ENCODE assay signal across 8 mouse cellular contexts in genomic region chr2:20546496-20547348, GRCm38 (mm10).
A peak's percentile ranks its signal among the peaks of the same experiment; 100 is the strongest.
DNase-seq lines count a peak whose midpoint lies in the region; ATAC-seq lines count a peak whose summit lies in the region.

No protein-coding gene starts in this region.

- peak; percentile 7 to 16 for DNase-seq in layer of hippocampus, postnatal 14 days (ENCODE audit: low spot score in 2 of 2)
- DNase-seq in layer of hippocampus, adult 9-10 months (ENCODE audit: low spot score): no peak
- peak; percentile 45 to 55 for DNase-seq in kidney, postnatal 36 days
- no peak for DNase-seq in left cerebral cortex, adult 18-20 months (ENCODE audit: low spot score in 2 of 2)
- DNase-seq in c-Kit-positive CD71-positive TER-119-positive erythroid progenitor cells, embryonic 14.5 days (ENCODE audit: low spot score): no peak
- no peak for DNase-seq in frontal cortex, postnatal 25 days (ENCODE audit: low spot score in 2 of 2)

- H3K4me3 ChIP-seq in forebrain, embryonic 16.5 days (replicated peaks; ENCODE audit: low read length): peak overlapping the region; percentile 28
- H3K4me3 ChIP-seq in neural tube, embryonic 12.5 days: no peak overlapping the region

- ATAC-seq in forebrain, embryonic 16.5 days: peak; percentile 69
- ATAC-seq in neural tube, embryonic 12.5 days (ENCODE audit: low FRiP score, low read depth): peak; percentile 59; the same call in 1 of the 2 replicates

- no peaks in the 10 kb centered on the region for H3K27me3 ChIP-seq in forebrain, embryonic 16.5 days (replicated peaks; ENCODE audit: control insufficient read depth, insufficient read depth, low read length)
- H3K27me3 ChIP-seq in neural tube, embryonic 12.5 days (replicated peaks): no peaks in the 10 kb centered on the region

- 3% methylated on average over 11 of the region's 11 CpGs for WGBS in forebrain, embryonic 16.5 days
- WGBS in neural tube, embryonic 12.5 days: 10% methylated on average over 11 of the region's 11 CpGs

- peak overlapping the region; percentile 7 for H3K9ac ChIP-seq in forebrain, embryonic 16.5 days (replicated peaks; ENCODE audit: low read depth, low read length)
- no peak overlapping the region for H3K9ac ChIP-seq in neural tube, embryonic 12.5 days

- peaks cover 32% of the 10 kb centered on the region for H3K4me1 ChIP-seq in forebrain, embryonic 16.5 days (replicated peaks; ENCODE audit: control insufficient read depth, insufficient read depth, low read length)
- H3K4me1 ChIP-seq in neural tube, embryonic 12.5 days: peaks cover 18% of the 10 kb centered on the region

- H3K9me3 ChIP-seq in forebrain, embryonic 16.5 days (ENCODE audit: control insufficient read depth, low read length): no peaks in the 10 kb centered on the region
- H3K9me3 ChIP-seq in neural tube, embryonic 12.5 days: no peaks in the 10 kb centered on the region

- peak overlapping the region; percentile 66 for H3K27ac ChIP-seq in forebrain, embryonic 16.5 days (ENCODE audit: low read length)
- no peak overlapping the region for H3K27ac ChIP-seq in neural tube, embryonic 12.5 days

- no peaks in the 10 kb centered on the region for H3K36me3 ChIP-seq in forebrain, embryonic 16.5 days (ENCODE audit: control insufficient read depth, insufficient read depth)
- H3K36me3 ChIP-seq in neural tube, embryonic 12.5 days: no peaks in the 10 kb centered on the region

- H3K4me2 ChIP-seq in forebrain, embryonic 16.5 days (ENCODE audit: low read length): peak overlapping the region; percentile 52
- peak overlapping the region; percentile 47 for H3K4me2 ChIP-seq in neural tube, embryonic 12.5 days (replicated peaks)

Comparison
In these comparisons a context has a peak if more than half of its experiments do, and no peak if none do; other contexts are left out.
1. DNase-seq: peak in layer of hippocampus, postnatal 14 days (2 of 2) and kidney, postnatal 36 days (2 of 2); none in layer of hippocampus, adult 9-10 months (single experiment), left cerebral cortex, adult 18-20 months (0 of 2), c-Kit-positive CD71-positive TER-119-positive erythroid progenitor cells, embryonic 14.5 days (single experiment) and frontal cortex, postnatal 25 days (0 of 2).